Mouse (Mus musculus) midbrain, embryonic 11.5 days (tissue): ENCODE measurements around the gene Nckap5. TPM values are rescaled to one million over a fixed set of nuclear protein-coding genes. Genes with fewer than 3 reads are reported as not detected.

Experiments
- ATAC-seq: fragments of 200-750 bp; cut with Nextera tagmentation; 2 replicates; pipeline ENCODE4 v1.8.0; 2017; ENCODE audit warnings: moderate TSS enrichment, moderate library complexity; ENCODE audit not compliant: low FRiP score
- DNase-seq: peaks from one replicate; pipeline ENCODE4 v3.0.0; 2015; ENCODE audit warnings: low spot score; ENCODE audit errors: missing footprints
- H3K27ac ChIP-seq: fragments of 300-500 bp; sonication (generic); 2 replicates; pipeline ENCODE4 v1.5.1; 2014; ENCODE audit warnings: low read depth, low read length
- H3K27me3 ChIP-seq: fragments of 300-500 bp; sonication (generic); 2 replicates; pipeline ENCODE4 v1.6.1; 2014; ENCODE audit warnings: mild to moderate bottlenecking, low read length, moderate library complexity, mixed read lengths; ENCODE audit not compliant: control insufficient read depth, insufficient read depth
- H3K36me3 ChIP-seq: fragments of 300-500 bp; sonication (generic); 2 replicates; pipeline ENCODE4 v1.6.1; 2014; ENCODE audit warnings: mild to moderate bottlenecking, low read length, moderate library complexity, mixed read lengths; ENCODE audit not compliant: control insufficient read depth, insufficient read depth
- H3K4me1 ChIP-seq: fragments of 300-500 bp; sonication (generic); 2 replicates; pipeline ENCODE4 v1.6.1; 2014; ENCODE audit warnings: low read length; ENCODE audit not compliant: control insufficient read depth, insufficient read depth
- H3K4me2 ChIP-seq: fragments of 300-500 bp; sonication (generic); 2 replicates; pipeline ENCODE4 v1.6.1; 2014; ENCODE audit warnings: mild to moderate bottlenecking, moderate library complexity
- H3K4me3 ChIP-seq: fragments of 300-500 bp; sonication (generic); 2 replicates; pipeline ENCODE4 v1.5.1; 2014; ENCODE audit warnings: low read depth, low read length
- H3K9ac ChIP-seq: fragments of 300-500 bp; sonication (generic); 2 replicates; pipeline ENCODE4 v1.6.1; 2014; ENCODE audit warnings: low read length
- H3K9me3 ChIP-seq: fragments of 300-500 bp; sonication (generic); 2 replicates; pipeline ENCODE4 v1.6.1; 2016; ENCODE audit warnings: low read length; ENCODE audit not compliant: control insufficient read depth
- WGBS: fragments of 180-500 bp; shearing (Covaris S2); extraction: QIAGEN DNeasy Blood & Tissue Kit; methylation state at CpG from one replicate; pipeline ENCODE4 v1.1.7; 2014; 5-methylcytosine and 5-hydroxymethylcytosine counted together
- polyA plus RNA-seq: library from polyadenylated mRNA; unstranded; fragments of >200 nt; fragmentation: Nextera tagmentation; extraction: Ambion mirVana; gene quantifications from 2 replicates; pipeline ENCODE4 v1.2.1, GENCODE M21; 2014

The Nckap5 gene
- polyA plus RNA-seq, 1 experiment from 2014 or later, result 20.4 TPM

GRCm38 (mm10) chr1:125987803-125988202, 842.8 kb downstream of the Nckap5 start:
- H3K27me3 ChIP-seq, result no peaks in the 10 kb centered on the region
- no peak overlapping the region for H3K27ac ChIP-seq
- WGBS, result 90% methylated on average over 3 of the region's 3 CpGs
- DNase-seq (no peak), ATAC-seq (no peak)
- no peaks in the 10 kb centered on the region for H3K4me1 ChIP-seq
- no peaks in the 10 kb centered on the region for H3K9me3 ChIP-seq
- no peak overlapping the region for H3K9ac ChIP-seq
- H3K36me3 ChIP-seq, result no peaks in the 10 kb centered on the region
- no peak overlapping the region for H3K4me3 ChIP-seq
- no peak overlapping the region for H3K4me2 ChIP-seq

GRCm38 (mm10) chr1:125984570-125984969, 846.0 kb downstream of the Nckap5 start:
- Histone ChIP-seq H3K27ac (no peak overlapping the region), H3K4me2 (no peak overlapping the region), H3K27me3 (no peaks in the 10 kb centered on the region), H3K9ac (no peak overlapping the region), H3K36me3 (no peaks in the 10 kb centered on the region), H3K4me3 (no peak overlapping the region), H3K4me1 (no peaks in the 10 kb centered on the region), H3K9me3 (no peaks in the 10 kb centered on the region)
- WGBS, result 92% methylated on average over 2 of the region's 2 CpGs
- ATAC-seq (no peak), DNase-seq (no peak)

- no peak overlapping the region for H3K4me2 ChIP-seq
- ATAC-seq (no peak), DNase-seq (peak; percentile 8)
- WGBS, result 82% methylated on average over 3 of the region's 3 CpGs
- H3K36me3 ChIP-seq, result no peaks in the 10 kb centered on the region
- H3K4me3 ChIP-seq, result no peak overlapping the region
- H3K9ac ChIP-seq, result no peak overlapping the region
- H3K4me1 ChIP-seq, result peaks cover 5% of the 10 kb centered on the region; the same call in 1 of the 2 replicates
- H3K27me3 ChIP-seq, result no peaks in the 10 kb centered on the region
- H3K27ac ChIP-seq, result no peak overlapping the region
- no peaks in the 10 kb centered on the region for H3K9me3 ChIP-seq
Measured at GRCm38 (mm10) chr1:125974649-125975048, 856.0 kb downstream of the Nckap5 start.

- 35% methylated on average over 6 of the region's 6 CpGs for WGBS
- peak; percentile 81 for DNase-seq
- H3K4me2 ChIP-seq, result no peak overlapping the region
- H3K36me3 ChIP-seq, result no peaks in the 10 kb centered on the region
- no peaks in the 10 kb centered on the region for H3K27me3 ChIP-seq
- no peak overlapping the region for H3K4me3 ChIP-seq
- H3K9me3 ChIP-seq, result no peaks in the 10 kb centered on the region
- H3K27ac ChIP-seq, result no peak overlapping the region
- ATAC-seq, result no peak
- peaks cover 5% of the 10 kb centered on the region; the same call in 1 of the 2 replicates for H3K4me1 ChIP-seq
- no peak overlapping the region for H3K9ac ChIP-seq
Measured at GRCm38 (mm10) chr1:125971933-125972332, 858.7 kb downstream of the Nckap5 start.

- Histone ChIP-seq H3K36me3 (no peaks in the 10 kb centered on the region), H3K4me3 (no peak overlapping the region), H3K4me1 (peaks cover 5% of the 10 kb centered on the region; the same call in 1 of the 2 replicates), H3K4me2 (no peak overlapping the region), H3K9me3 (no peaks in the 10 kb centered on the region), H3K27me3 (no peaks in the 10 kb centered on the region), H3K9ac (no peak overlapping the region), H3K27ac (no peak overlapping the region)
- ATAC-seq (no peak), DNase-seq (peak; percentile 53)
- WGBS, result 75% methylated on average over 6 of the region's 6 CpGs
Measured at GRCm38 (mm10) chr1:125967671-125968070, 862.9 kb downstream of the Nckap5 start.

- WGBS, result 82% methylated on average over 3 of the region's 3 CpGs
- no peak for DNase-seq
- H3K4me3 ChIP-seq, result no peak overlapping the region
- H3K9ac ChIP-seq, result no peak overlapping the region
- H3K27ac ChIP-seq, result no peak overlapping the region
- no peaks in the 10 kb centered on the region for H3K36me3 ChIP-seq
- no peaks in the 10 kb centered on the region for H3K27me3 ChIP-seq
- ATAC-seq, result no peak
- no peaks in the 10 kb centered on the region for H3K9me3 ChIP-seq
- no peak overlapping the region for H3K4me2 ChIP-seq
- H3K4me1 ChIP-seq, result no peaks in the 10 kb centered on the region
Measured at GRCm38 (mm10) chr1:125951026-125951425, 879.6 kb downstream of the Nckap5 start.

- Histone ChIP-seq H3K9ac (no peak overlapping the region), H3K27me3 (no peaks in the 10 kb centered on the region), H3K4me3 (no peak overlapping the region), H3K4me2 (no peak overlapping the region), H3K9me3 (no peaks in the 10 kb centered on the region), H3K27ac (no peak overlapping the region), H3K4me1 (no peaks in the 10 kb centered on the region), H3K36me3 (no peaks in the 10 kb centered on the region)
- 78% methylated on average over 6 of the region's 6 CpGs for WGBS
- DNase-seq, result peak; percentile 76
- ATAC-seq, result no peak
Measured at GRCm38 (mm10) chr1:125949076-125949475, 881.5 kb downstream of the Nckap5 start.

GRCm38 (mm10) chr1:125945136-125945535, 885.5 kb downstream of the Nckap5 start:
- H3K27ac ChIP-seq, result no peak overlapping the region
- no peaks in the 10 kb centered on the region for H3K36me3 ChIP-seq
- H3K9me3 ChIP-seq, result no peaks in the 10 kb centered on the region
- H3K9ac ChIP-seq, result no peak overlapping the region
- DNase-seq, result peak; percentile 57
- no peak overlapping the region for H3K4me2 ChIP-seq
- 83% methylated on average over 9 of the region's 9 CpGs for WGBS
- no peak for ATAC-seq
- H3K4me1 ChIP-seq, result no peaks in the 10 kb centered on the region
- no peak overlapping the region for H3K4me3 ChIP-seq
- H3K27me3 ChIP-seq, result no peaks in the 10 kb centered on the region

GRCm38 (mm10) chr1:125943305-125943704, 887.3 kb downstream of the Nckap5 start:
- WGBS, result 95% methylated on average over 1 of the region's 1 CpGs
- H3K27me3 ChIP-seq, result no peaks in the 10 kb centered on the region

GRCm38 (mm10) chr1:125925486-125925885, 905.1 kb downstream of the Nckap5 start:
- H3K27me3 ChIP-seq, result no peaks in the 10 kb centered on the region
- H3K27ac ChIP-seq, result no peak overlapping the region
- H3K4me2 ChIP-seq, result no peak overlapping the region
- H3K9me3 ChIP-seq, result no peaks in the 10 kb centered on the region
- 91% methylated on average over 10 of the region's 10 CpGs for WGBS
- DNase-seq, result peak; percentile 33
- no peak for ATAC-seq
- no peak overlapping the region for H3K9ac ChIP-seq
- no peak overlapping the region for H3K4me3 ChIP-seq
- H3K36me3 ChIP-seq, result no peaks in the 10 kb centered on the region
- no peaks in the 10 kb centered on the region for H3K4me1 ChIP-seq

More at GRCm38 (mm10) chr1:125943305-125943704, 887.3 kb downstream of the Nckap5 start:
- no peaks in the 10 kb centered on the region for H3K9me3 ChIP-seq
- no peak overlapping the region for H3K4me3 ChIP-seq
- DNase-seq (peak; percentile 10), ATAC-seq (no peak)
- H3K27ac ChIP-seq, result no peak overlapping the region
- H3K36me3 ChIP-seq, result no peaks in the 10 kb centered on the region
- H3K9ac ChIP-seq, result no peak overlapping the region
- no peaks in the 10 kb centered on the region for H3K4me1 ChIP-seq
- H3K4me2 ChIP-seq, result no peak overlapping the region
